Mouse (Mus musculus): ENCODE data around the gene Tex37.

- no peak for TF ChIP-seq E2F4 (IDR thresholded peaks at IDR 0.05; ENCODE audit: insufficient read depth)
- TF ChIP-seq POLR2A (IDR thresholded peaks at IDR 0.05; ENCODE audit: insufficient read length, low read depth), result no peak
- no peak for TF ChIP-seq TCF12 (IDR thresholded peaks at IDR 0.05; ENCODE audit: insufficient read depth, poor library complexity, severe bottlenecking)
- TF ChIP-seq MAX (IDR thresholded peaks at IDR 0.05; ENCODE audit: low read depth), result no peak
- TF ChIP-seq MYOD1 (IDR thresholded peaks at IDR 0.05; ENCODE audit: control insufficient read depth in 1 of 3, insufficient read length in 2 of 3, low read depth in 2 of 3), result no peak
- no peak for TF ChIP-seq SRF (IDR thresholded peaks at IDR 0.05; ENCODE audit: control insufficient read depth, insufficient read length, low read depth)
- no peak for TF ChIP-seq USF1 (IDR thresholded peaks at IDR 0.05; ENCODE audit: low read depth)
- TF ChIP-seq CEBPB (IDR thresholded peaks at IDR 0.05; ENCODE audit: insufficient read depth, poor library complexity, severe bottlenecking), result no peak
- TF ChIP-seq POLR2AphosphoS2 (IDR thresholded peaks at IDR 0.05; ENCODE audit: insufficient read length, low read depth), result no peak
- no peak for TF ChIP-seq TCF3 (IDR thresholded peaks at IDR 0.05; ENCODE audit: insufficient read length, low read depth)
- TF ChIP-seq REST (IDR thresholded peaks at IDR 0.05; ENCODE audit: insufficient read depth, insufficient read length), result no peak
Observed at GRCm38 (mm10) chr6:70864285-70864684, 54.4 kb downstream of the Tex37 start.
